Mouse (Mus musculus): ENCODE results near the gene Pdik1l. TPM values are rescaled to one million over a fixed set of nuclear protein-coding genes. Genes with fewer than 3 reads are reported as not detected.

Pdik1l gene
- polyA plus RNA-seq, 1 experiment from 2014 or later = 20.2 TPM

- H3K4me3 ChIP-seq = no peak overlapping the region
- 0 out of 2 replicates have a peak overlapping the region, but pooled peaks have one; percentile 14 for H3K27ac ChIP-seq
- no peaks in the 10 kb centered on the region for H3K9me3 ChIP-seq
- ATAC-seq (ENCODE audit: insufficient number of reproducible peaks, low FRiP score, low TSS enrichment, low read depth) = no peak
- 34% methylated on average over 4 of the region's 4 CpGs for WGBS
- peaks cover 56% of the 10 kb centered on the region for H3K27me3 ChIP-seq
- H3K4me2 ChIP-seq = no peak overlapping the region
- H3K9ac ChIP-seq = no peak overlapping the region
- H3K36me3 ChIP-seq = no peaks in the 10 kb centered on the region
- H3K4me1 ChIP-seq = peaks cover 48% of the 10 kb centered on the region
Measured at GRCm38 (mm10) chr4:134255854-134256253, 31.8 kb downstream of the Pdik1l start.

DNA sequence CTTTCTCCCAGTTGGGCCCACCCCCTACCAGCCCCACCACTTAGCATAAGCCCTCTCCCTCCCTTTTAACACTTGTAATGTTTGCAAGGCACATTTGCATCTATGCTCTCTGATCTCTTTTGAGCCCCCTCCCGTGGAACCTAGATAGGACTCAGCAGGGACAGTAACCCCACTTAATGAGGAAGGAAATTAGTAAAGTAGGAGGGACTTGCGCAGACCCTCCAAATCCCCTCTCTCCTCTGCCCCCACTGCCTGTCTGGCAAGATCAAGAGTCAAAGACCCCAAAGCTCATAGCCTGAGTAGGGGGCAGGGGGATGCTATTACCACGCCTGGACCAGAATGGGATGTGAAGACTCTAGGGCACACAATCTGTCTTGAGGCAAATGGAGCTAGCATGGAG is 32.9 kb downstream of the Pdik1l start:
- Histone ChIP-seq H3K4me1 (peaks cover 58% of the 10 kb centered on the region), H3K9me3 (no peaks in the 10 kb centered on the region), H3K27ac (no peak overlapping the region), H3K27me3 (peaks cover 66% of the 10 kb centered on the region), H3K9ac (no peak overlapping the region), H3K4me2 (no peak overlapping the region), H3K36me3 (no peaks in the 10 kb centered on the region), H3K4me3 (no peak overlapping the region)
- 46% methylated on average over 3 of the region's 3 CpGs for WGBS
- no peak for ATAC-seq (ENCODE audit: insufficient number of reproducible peaks, low FRiP score, low TSS enrichment, low read depth)

GRCm38 (mm10) chr4:134253722-134254324 is 33.9 kb downstream of the Pdik1l start, which contains the start of gene Grrp1:
Gene Grrp1 (minus strand): TSS chr4:134254106.
- H3K9me3 ChIP-seq = no peaks in the 10 kb centered on the region
- no peak within 1 kb of the TSS for H3K9ac ChIP-seq
- no peak within 1 kb of the TSS for H3K27ac ChIP-seq
- peaks cover 65% of the 10 kb centered on the region for H3K4me1 ChIP-seq
- no peaks in the 10 kb centered on the region for H3K36me3 ChIP-seq
- H3K4me2 ChIP-seq = peak within 1 kb of the TSS; percentile 19
- 3% methylated on average over 13 of the region's 13 CpGs for WGBS
- no peak for ATAC-seq (ENCODE audit: insufficient number of reproducible peaks, low FRiP score, low TSS enrichment, low read depth)
- peaks cover 75% of the 10 kb centered on the region for H3K27me3 ChIP-seq
- H3K4me3 ChIP-seq = peak within 1 kb of the TSS; percentile 52

DNA sequence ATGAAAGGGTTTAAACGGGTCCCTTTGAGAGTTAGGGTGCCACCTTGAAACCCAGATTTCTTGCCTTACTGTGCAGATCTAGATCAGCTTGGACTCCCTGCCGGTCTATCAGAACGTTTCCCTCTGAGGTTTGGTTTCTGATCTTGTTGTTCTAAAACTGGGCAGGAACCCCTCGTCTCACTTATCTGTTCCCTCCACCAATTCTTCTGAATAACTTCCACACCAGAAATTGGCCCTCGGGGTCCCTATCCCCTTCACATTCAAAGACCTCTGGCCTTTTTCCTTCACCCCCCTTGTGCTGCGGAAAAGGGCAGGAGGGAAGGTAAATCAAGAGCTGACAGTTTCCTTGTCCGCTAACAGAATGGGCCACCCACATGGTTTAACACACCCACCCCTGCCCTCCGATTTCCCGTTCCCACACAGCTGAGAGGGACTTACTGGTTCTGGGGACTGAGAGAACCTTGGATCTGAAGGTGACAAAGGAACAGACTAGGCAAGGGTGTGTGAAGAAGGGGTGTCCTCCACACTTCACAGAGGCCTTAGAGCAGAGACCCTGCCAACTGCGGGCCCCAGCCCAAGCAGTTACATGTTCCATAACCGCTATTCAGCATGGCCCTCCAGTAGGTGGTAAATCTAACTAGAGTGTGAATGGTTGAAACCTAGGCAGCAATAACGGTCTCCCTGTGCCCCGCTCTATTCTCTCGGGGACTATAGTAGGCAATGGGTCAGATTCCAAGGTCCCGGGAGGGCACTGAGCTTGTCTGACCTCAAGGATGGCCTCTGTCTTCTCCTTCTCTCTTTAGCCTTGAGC is 34.6 kb downstream of the Pdik1l start:
- no peaks in the 10 kb centered on the region for H3K9me3 ChIP-seq
- H3K9ac ChIP-seq = no peak overlapping the region
- H3K36me3 ChIP-seq = no peaks in the 10 kb centered on the region
- peaks cover 82% of the 10 kb centered on the region for H3K27me3 ChIP-seq
- no peak for ATAC-seq (ENCODE audit: insufficient number of reproducible peaks, low FRiP score, low TSS enrichment, low read depth)
- 23% methylated on average over 15 of the region's 15 CpGs for WGBS
- peaks cover 65% of the 10 kb centered on the region for H3K4me1 ChIP-seq
- peak overlapping the region; percentile 19 for H3K4me2 ChIP-seq
- H3K4me3 ChIP-seq = peak overlapping the region; percentile 52
- no peak overlapping the region for H3K27ac ChIP-seq

DNA sequence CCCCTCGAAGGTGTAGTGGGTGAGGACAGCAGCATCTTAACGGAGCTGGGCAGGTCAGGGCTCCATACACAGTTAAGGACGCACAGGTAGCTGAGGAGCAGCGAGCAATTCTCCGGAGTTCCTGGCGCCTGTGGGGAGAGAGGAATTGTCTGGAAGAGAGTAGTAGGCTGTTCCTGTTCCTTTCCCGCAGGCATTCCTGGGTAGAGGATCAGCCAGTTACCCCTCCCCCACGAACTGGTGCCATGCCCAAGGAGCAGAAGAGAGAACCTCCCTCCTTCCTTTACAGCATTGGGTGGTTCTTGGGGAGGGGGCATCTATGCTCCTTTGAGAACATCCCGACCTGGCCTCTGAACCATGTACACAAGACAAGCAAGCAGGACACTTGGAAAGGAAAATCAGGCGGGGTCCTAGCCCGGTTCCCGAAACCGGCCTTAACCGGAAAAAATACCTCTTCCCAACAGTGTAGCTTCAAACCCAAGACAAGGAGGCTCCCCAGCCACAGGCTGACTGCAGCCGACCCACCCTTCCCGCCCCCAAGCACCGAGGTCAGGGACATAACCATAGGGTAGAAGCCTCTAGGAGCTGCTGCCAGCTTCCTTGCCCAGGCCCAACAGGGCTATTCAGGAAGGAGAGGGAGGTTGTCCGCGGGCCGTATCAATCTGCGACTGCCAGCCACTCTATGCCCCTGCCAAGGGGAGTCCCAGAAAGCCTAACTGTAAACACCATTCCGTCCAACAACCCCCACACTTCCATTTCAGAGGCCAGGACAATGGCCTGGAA is 35.4 kb downstream of the Pdik1l start:
- 12% methylated on average over 22 of the region's 22 CpGs for WGBS
- Histone ChIP-seq H3K4me2 (peak overlapping the region; percentile 96), H3K9me3 (no peaks in the 10 kb centered on the region), H3K36me3 (no peaks in the 10 kb centered on the region), H3K27ac (no peak overlapping the region), H3K9ac (no peak overlapping the region), H3K4me3 (peak overlapping the region; percentile 52), H3K27me3 (peaks cover 90% of the 10 kb centered on the region), H3K4me1 (peaks cover 60% of the 10 kb centered on the region)
- ATAC-seq (ENCODE audit: insufficient number of reproducible peaks, low FRiP score, low TSS enrichment, low read depth) = no peak

GRCm38 (mm10) chr4:134251241-134252130 is 36.2 kb downstream of the Pdik1l start:
- H3K4me1 ChIP-seq = peaks cover 56% of the 10 kb centered on the region
- WGBS = under 1% methylated on average over 91 of the region's 91 CpGs
- H3K27me3 ChIP-seq = peaks cover 95% of the 10 kb centered on the region
- peak; percentile 11; the same call in 1 of the 2 replicates for ATAC-seq (ENCODE audit: insufficient number of reproducible peaks, low FRiP score, low TSS enrichment, low read depth)
- H3K27ac ChIP-seq = no peak overlapping the region
- no peaks in the 10 kb centered on the region for H3K36me3 ChIP-seq
- peak overlapping the region; percentile 96 for H3K4me2 ChIP-seq
- H3K9me3 ChIP-seq = no peaks in the 10 kb centered on the region
- peak overlapping the region; percentile 37; the same call in 1 of the 2 replicates for H3K9ac ChIP-seq
- H3K4me3 ChIP-seq = peak overlapping the region; percentile 52

- ATAC-seq (ENCODE audit: insufficient number of reproducible peaks, low FRiP score, low TSS enrichment, low read depth) = no peak
- no peaks in the 10 kb centered on the region for H3K9me3 ChIP-seq
- H3K9ac ChIP-seq = 0 out of 2 replicates have a peak overlapping the region, but pooled peaks have one; percentile 37
- H3K4me1 ChIP-seq = peaks cover 55% of the 10 kb centered on the region
- H3K27ac ChIP-seq = no peak overlapping the region
- H3K36me3 ChIP-seq = no peaks in the 10 kb centered on the region
- H3K4me3 ChIP-seq = peak overlapping the region; percentile 52
- 13% methylated on average over 10 of the region's 10 CpGs for WGBS
- peak overlapping the region; percentile 96 for H3K4me2 ChIP-seq
- peaks cover 95% of the 10 kb centered on the region for H3K27me3 ChIP-seq
Measured at GRCm38 (mm10) chr4:134250930-134251240, 36.8 kb downstream of the Pdik1l start.

GRCm38 (mm10) chr4:134250116-134250929 is 37.4 kb downstream of the Pdik1l start:
- Histone ChIP-seq H3K4me2 (peak overlapping the region; percentile 96), H3K4me3 (peak overlapping the region; percentile 52), H3K27ac (no peak overlapping the region), H3K9me3 (no peaks in the 10 kb centered on the region), H3K36me3 (no peaks in the 10 kb centered on the region), H3K4me1 (peaks cover 56% of the 10 kb centered on the region), H3K9ac (peak overlapping the region; percentile 15; the same call in 1 of the 2 replicates), H3K27me3 (peaks cover 91% of the 10 kb centered on the region)
- no peak for ATAC-seq (ENCODE audit: insufficient number of reproducible peaks, low FRiP score, low TSS enrichment, low read depth)
- WGBS = 8% methylated on average over 27 of the region's 27 CpGs

- peak overlapping the region; percentile 52 for H3K4me3 ChIP-seq
- H3K27ac ChIP-seq = no peak overlapping the region
- no peak for ATAC-seq (ENCODE audit: insufficient number of reproducible peaks, low FRiP score, low TSS enrichment, low read depth)
- peak overlapping the region; percentile 15; the same call in 1 of the 2 replicates for H3K9ac ChIP-seq
- peaks cover 60% of the 10 kb centered on the region for H3K4me1 ChIP-seq
- no peaks in the 10 kb centered on the region for H3K36me3 ChIP-seq
- no peaks in the 10 kb centered on the region for H3K9me3 ChIP-seq
- 1% methylated on average over 30 of the region's 30 CpGs for WGBS
- peak overlapping the region; percentile 96 for H3K4me2 ChIP-seq
- H3K27me3 ChIP-seq = peaks cover 85% of the 10 kb centered on the region
Measured at GRCm38 (mm10) chr4:134249651-134250050, 38.0 kb downstream of the Pdik1l start.

DNA sequence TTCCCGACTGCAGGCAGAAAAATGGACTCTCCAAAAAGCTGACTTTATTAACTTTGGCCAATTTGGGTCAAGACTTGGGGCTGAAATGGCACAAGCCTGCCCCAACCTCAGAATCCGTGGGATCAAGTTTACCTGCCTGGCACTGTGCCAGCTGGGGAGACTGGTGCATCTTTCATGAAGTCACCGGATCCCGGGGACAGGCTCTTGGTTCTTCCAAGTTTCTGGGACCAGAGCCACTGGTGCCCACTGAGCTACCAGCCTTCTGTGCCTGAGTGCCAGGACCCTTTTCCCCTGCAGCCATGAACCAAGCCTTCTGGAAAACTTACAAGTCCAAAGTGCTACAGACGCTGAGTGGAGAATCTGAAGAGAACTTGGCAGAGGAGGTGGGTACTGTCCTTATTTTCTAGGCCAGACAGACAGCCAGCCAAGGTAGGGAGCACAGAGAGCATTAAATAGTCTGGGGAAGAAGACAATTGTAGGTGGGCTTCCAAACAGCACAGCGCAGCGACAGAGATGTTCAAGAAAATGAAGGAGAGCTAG is 40.9 kb downstream of the Pdik1l start, which contains the start of gene Gm30191:
Gene Gm30191 (plus strand): TSS at position 217 of the 540 bp plus-strand sequence.
- no peak within 1 kb of the TSS for H3K27ac ChIP-seq
- peak within 1 kb of the TSS; percentile 89 for H3K4me2 ChIP-seq
- 0 out of 2 replicates have a peak within 1 kb of the TSS, but pooled peaks have one; percentile 71 for H3K9ac ChIP-seq
- no peaks in the 10 kb centered on the region for H3K36me3 ChIP-seq
- WGBS = 68% methylated on average over 7 of the region's 7 CpGs
- no peaks in the 10 kb centered on the region for H3K9me3 ChIP-seq
- H3K27me3 ChIP-seq = peaks cover 56% of the 10 kb centered on the region
- peak within 1 kb of the TSS; percentile 88 for H3K4me3 ChIP-seq
- H3K4me1 ChIP-seq = peaks cover 45% of the 10 kb centered on the region
- no peak for ATAC-seq (ENCODE audit: insufficient number of reproducible peaks, low FRiP score, low TSS enrichment, low read depth)

Measured in limb, embryonic 15.5 days (tissue).